Mouse (Mus musculus): Measurements from ENCODE around the gene Trpm2.

DNA sequence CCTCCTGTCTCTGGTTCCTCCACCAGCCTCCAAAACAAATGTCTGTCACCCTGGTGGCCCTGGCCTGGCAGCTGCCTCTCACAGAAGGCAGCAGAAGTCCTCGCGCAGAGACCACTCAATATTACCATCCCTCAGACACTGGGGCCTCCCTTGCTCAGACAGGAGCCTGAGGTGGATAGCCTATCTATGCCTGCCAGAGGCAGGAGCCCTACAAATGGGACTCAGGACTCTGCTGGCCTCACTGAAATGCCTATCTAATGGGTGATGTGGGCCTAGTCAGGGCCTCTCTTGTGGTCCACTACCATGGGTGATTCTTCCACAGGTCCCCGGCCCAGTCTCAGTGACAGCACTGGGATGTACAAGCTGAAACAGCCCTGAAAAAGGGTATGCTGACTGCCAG is 37.8 kb upstream of the Trpm2 start:
- no peak for TF ChIP-seq CTCF (IDR thresholded peaks at IDR 0.05; ENCODE audit: low read depth)
- TF ChIP-seq EP300 (IDR thresholded peaks at IDR 0.05; ENCODE audit: low read depth): no peak
